Mouse (Mus musculus) heart, embryonic 11.5 days (tissue): ENCODE data around the gene Clip2. TPM values are rescaled to one million over a fixed set of nuclear protein-coding genes. Genes with fewer than 3 reads are reported as not detected.

Experiments used
- ATAC-seq: fragments of 200-750 bp; cut with Nextera tagmentation; replicated peaks from 2 replicates; pipeline ENCODE4 v1.8.0; 2017; ENCODE audit warnings: moderate library complexity; ENCODE audit not compliant: insufficient number of reproducible peaks, low FRiP score, low TSS enrichment
- H3K27ac ChIP-seq: fragments of 300-500 bp; sonication (generic); 2 replicates; pipeline ENCODE4 v1.5.1; 2014; ENCODE audit warnings: mild to moderate bottlenecking, low read depth, low read length
- H3K27me3 ChIP-seq: fragments of 300-500 bp; sonication (generic); 2 replicates; pipeline ENCODE4 v1.6.1; 2014; ENCODE audit warnings: mild to moderate bottlenecking, low read length, mixed read lengths; ENCODE audit not compliant: control insufficient read depth, insufficient read depth
- H3K36me3 ChIP-seq: fragments of 300-500 bp; sonication (generic); 2 replicates; pipeline ENCODE4 v1.6.1; 2014; ENCODE audit warnings: mild to moderate bottlenecking, low read length, moderate library complexity, mixed read lengths; ENCODE audit not compliant: control insufficient read depth, insufficient read depth
- H3K4me1 ChIP-seq: fragments of 300-500 bp; sonication (generic); 2 replicates; pipeline ENCODE4 v1.6.1; 2014; ENCODE audit warnings: low read length; ENCODE audit not compliant: control insufficient read depth, insufficient read depth
- H3K4me2 ChIP-seq: fragments of 300-500 bp; sonication (generic); 2 replicates; pipeline ENCODE4 v1.6.1; 2014; ENCODE audit warnings: mild to moderate bottlenecking, moderate library complexity
- H3K4me3 ChIP-seq: fragments of 300-500 bp; sonication (generic); 2 replicates; pipeline ENCODE4 v1.5.1; 2014; ENCODE audit warnings: low read depth, low read length
- H3K9ac ChIP-seq: fragments of 300-500 bp; sonication (generic); 2 replicates; pipeline ENCODE4 v1.6.1; 2014; ENCODE audit warnings: mild to moderate bottlenecking, low read depth, low read length, moderate library complexity
- H3K9me3 ChIP-seq: fragments of 300-500 bp; sonication (generic); replicated peaks from 2 replicates; pipeline ENCODE4 v1.6.1; 2016; ENCODE audit warnings: low read length; ENCODE audit not compliant: control insufficient read depth
- WGBS: fragments of 180-500 bp; shearing (Covaris S2); extraction: QIAGEN DNeasy Blood & Tissue Kit; methylation state at CpG from one replicate; pipeline ENCODE4 v1.1.7; 2014; ENCODE audit not compliant: insufficient replicate concordance; 5-methylcytosine and 5-hydroxymethylcytosine counted together
- polyA plus RNA-seq: library from polyadenylated mRNA; unstranded; fragments of >200 nt; fragmentation: Nextera tagmentation; extraction: Ambion mirVana; gene quantifications from 2 replicates; pipeline ENCODE4 v1.2.1, GENCODE M21; 2014

The Clip2 gene
- polyA plus RNA-seq, 1 experiment from 2014 or later = 1.7 TPM

DNA sequence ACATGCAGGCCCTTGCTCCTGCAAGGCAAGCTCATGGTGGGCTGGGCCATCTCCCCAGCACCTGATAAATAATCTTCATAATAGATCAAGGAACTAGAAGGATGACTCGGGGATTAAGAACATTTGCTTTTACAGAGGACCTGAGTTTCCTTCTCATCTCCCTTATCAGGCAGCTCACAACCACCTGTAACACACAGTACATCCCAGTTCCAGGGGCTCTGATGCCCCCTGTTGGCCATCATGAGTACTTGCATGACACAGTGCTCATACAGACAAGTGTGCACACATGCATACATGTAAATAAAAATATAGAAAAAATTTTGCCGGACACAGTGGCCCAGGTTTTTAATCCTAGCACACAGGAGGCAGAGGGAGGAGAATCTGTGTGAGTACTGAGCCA lies 78.3 kb downstream of the Clip2 start:
- H3K27ac ChIP-seq = no peak overlapping the region
- H3K27me3 ChIP-seq = no peaks in the 10 kb centered on the region
- H3K4me2 ChIP-seq = no peak overlapping the region
- no peak for ATAC-seq
- H3K4me3 ChIP-seq = no peak overlapping the region
- H3K36me3 ChIP-seq = no peaks in the 10 kb centered on the region
- H3K4me1 ChIP-seq = no peaks in the 10 kb centered on the region
- H3K9me3 ChIP-seq = no peaks in the 10 kb centered on the region
- no peak overlapping the region for H3K9ac ChIP-seq
- 78% methylated on average over 2 of the region's 2 CpGs for WGBS

DNA sequence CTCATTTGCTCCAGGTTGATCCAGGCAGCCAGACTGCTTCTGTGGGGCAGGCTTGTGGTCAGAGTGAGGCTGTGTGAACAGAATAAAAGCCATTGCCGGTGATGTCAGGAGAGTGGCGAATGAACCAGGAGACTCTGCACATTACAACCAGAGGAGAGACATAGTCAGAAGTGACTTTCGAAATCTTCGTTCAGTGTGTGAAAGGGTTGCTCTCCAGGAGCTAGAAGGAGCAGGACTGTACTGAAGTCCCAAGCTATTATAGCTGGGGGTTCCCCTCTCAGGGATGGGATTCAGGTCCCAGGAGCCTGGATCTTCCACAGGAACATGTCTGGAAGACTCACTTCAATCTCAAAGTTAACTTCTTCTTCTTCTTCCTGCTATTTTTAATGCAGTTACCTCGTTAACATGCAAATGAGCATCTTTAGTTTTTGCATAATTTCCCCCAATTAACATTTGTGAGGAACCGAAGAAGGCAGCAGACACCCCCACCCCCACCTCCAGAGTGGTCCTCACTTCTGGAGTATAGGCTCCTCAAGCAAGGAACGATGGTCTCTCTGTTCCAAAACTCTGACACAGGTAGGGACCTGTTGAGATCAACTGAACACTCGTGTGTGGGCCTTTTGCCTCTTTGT lies 81.6 kb downstream of the Clip2 start:
- peaks cover 4% of the 10 kb centered on the region; the same call in 1 of the 2 replicates for H3K4me1 ChIP-seq
- ATAC-seq = no peak
- no peak overlapping the region for H3K27ac ChIP-seq
- no peaks in the 10 kb centered on the region for H3K36me3 ChIP-seq
- no peak overlapping the region for H3K4me2 ChIP-seq
- no peak overlapping the region for H3K4me3 ChIP-seq
- 73% methylated on average over 8 of the region's 8 CpGs for WGBS
- H3K9me3 ChIP-seq = no peaks in the 10 kb centered on the region
- no peak overlapping the region for H3K9ac ChIP-seq
- no peaks in the 10 kb centered on the region for H3K27me3 ChIP-seq

DNA sequence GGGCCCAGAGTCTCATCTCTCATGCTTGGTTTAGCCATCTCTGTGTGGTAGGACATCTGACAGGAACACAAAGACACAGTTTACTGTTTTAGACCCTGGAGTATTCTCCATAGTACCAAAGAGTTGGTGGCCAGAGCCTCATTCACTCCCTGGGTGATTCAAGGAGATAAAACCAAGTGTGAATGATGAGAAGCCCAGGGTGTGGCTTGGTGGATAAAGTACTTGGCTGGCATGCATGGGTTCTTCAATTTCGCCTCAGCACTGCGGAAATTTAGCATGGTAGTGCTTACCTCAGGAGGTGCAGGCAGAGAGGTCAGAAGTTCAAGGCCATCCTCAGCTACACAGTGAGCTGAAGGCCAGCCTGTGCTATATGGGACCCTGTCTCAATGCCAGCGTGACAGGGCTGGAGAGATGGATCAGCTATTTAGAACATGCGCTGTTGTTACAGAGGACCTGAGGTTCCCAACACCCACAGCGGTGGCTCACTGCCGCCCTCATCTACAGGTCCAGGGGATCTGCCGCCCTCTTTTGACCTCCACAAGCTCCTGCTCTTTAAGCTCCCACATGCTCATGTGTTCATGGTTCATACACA lies 82.6 kb downstream of the Clip2 start:
- whole genome bisulfite sequencing = 77% methylated on average over 7 of the region's 7 CpGs
- Histone ChIP-seq H3K4me2 (no peak overlapping the region), H3K9ac (no peak overlapping the region), H3K36me3 (no peaks in the 10 kb centered on the region), H3K27ac (no peak overlapping the region), H3K4me3 (no peak overlapping the region), H3K27me3 (no peaks in the 10 kb centered on the region), H3K9me3 (no peaks in the 10 kb centered on the region), H3K4me1 (peaks cover 4% of the 10 kb centered on the region; the same call in 1 of the 2 replicates)
- no peak for ATAC-seq

DNA sequence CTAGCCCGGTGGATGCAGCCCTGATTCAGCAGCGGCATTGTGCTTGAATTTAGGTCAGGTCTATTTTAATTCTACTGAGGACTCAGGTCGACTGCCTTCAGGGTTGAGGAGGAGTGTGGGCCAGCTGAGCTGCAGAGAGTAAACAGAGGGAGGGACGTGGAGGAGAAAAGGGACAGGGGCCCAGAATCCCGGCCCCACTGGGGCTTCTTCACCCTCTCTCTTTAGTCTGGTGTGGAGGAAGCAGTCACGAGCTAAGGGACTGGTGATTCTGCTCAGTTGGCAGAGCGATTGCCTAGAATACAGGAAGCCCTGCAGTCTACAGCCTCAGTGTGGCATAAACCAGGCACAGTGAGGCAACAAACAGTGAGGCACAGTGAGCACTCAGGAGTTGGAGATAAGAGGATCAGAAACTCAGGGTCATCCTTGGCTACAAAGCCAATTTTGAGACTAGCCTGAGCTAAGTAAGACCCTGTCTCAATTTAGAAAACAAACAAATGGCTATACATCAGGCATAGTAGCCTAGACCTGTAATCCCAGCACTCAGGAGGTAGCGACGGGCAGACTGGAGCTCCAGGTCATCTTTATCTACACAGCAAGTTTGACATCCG lies 84.0 kb downstream of the Clip2 start:
- H3K4me3 ChIP-seq = no peak overlapping the region
- H3K27ac ChIP-seq = no peak overlapping the region
- WGBS = 71% methylated on average over 10 of the region's 10 CpGs
- H3K36me3 ChIP-seq = no peaks in the 10 kb centered on the region
- peaks cover 4% of the 10 kb centered on the region; the same call in 1 of the 2 replicates for H3K4me1 ChIP-seq
- H3K4me2 ChIP-seq = no peak overlapping the region
- no peaks in the 10 kb centered on the region for H3K27me3 ChIP-seq
- ATAC-seq = no peak
- H3K9me3 ChIP-seq = no peaks in the 10 kb centered on the region
- H3K9ac ChIP-seq = no peak overlapping the region

DNA sequence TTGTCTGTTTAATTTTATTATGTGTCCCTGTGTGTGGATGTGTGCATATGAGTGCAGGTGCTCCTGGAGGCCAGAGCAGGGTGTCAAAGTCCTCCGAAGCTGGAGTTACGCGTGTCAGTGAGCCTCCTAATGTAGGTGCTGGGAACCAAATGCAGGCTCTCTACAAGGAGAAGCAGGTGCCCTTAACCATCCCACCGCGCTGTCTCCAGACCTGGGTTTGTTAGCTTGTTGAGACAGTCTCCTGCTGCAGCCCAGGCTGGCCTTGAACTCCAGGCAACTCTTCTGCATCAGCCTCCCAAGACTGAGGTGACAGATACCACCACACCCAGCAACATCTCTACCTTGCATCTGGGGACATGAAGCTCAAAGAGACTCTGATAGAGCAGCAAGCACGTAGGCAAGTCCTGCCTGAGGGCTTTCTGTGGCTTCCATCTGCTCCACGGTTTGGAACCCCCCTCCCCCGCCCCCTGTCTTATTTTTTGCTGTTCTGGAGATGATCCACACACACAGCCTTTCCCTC lies 85.1 kb downstream of the Clip2 start:
- Histone ChIP-seq H3K27me3 (no peaks in the 10 kb centered on the region), H3K4me2 (no peak overlapping the region), H3K9ac (no peak overlapping the region), H3K9me3 (no peaks in the 10 kb centered on the region), H3K36me3 (no peaks in the 10 kb centered on the region), H3K4me1 (peaks cover 4% of the 10 kb centered on the region; the same call in 1 of the 2 replicates), H3K4me3 (no peak overlapping the region), H3K27ac (no peak overlapping the region)
- WGBS = 64% methylated on average over 8 of the region's 8 CpGs
- ATAC-seq = no peak

DNA sequence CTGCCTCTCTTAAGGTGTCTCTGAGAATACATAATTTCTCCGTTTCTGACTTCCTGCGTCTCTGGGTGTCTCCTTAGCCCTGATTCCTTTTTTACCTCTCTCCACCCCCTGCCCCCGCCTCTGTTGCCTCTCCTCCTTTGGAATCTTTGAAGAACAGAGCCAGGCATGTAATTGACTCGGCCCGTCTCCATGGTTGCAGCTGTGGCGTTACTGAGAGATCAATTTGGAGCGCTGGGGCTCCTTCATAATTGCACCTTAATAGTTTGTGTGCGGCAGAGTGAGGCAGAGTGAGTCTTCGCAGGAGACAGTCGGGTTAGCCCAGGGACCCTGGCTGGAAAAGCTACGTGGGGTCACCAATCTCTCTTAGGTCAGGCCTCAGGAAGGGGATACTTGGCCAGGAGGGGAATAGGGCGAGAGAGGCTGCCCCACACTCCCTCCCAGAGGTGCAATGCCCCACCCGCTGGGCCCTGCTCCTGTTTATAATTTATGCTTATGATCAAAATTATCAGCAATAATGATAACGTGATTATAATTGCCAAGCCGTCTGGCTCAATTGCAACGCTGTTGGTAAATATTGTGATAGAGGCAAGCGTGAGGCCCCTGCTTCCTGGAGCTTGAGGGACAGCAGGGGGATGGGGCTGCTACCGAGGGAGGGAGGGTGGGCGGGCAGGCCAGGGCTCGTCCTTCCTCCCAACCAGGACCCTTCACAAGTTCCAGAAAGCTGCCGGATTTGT lies 85.8 kb downstream of the Clip2 start:
- WGBS = 40% methylated on average over 21 of the region's 21 CpGs
- no peak overlapping the region for H3K9ac ChIP-seq
- H3K27me3 ChIP-seq = no peaks in the 10 kb centered on the region
- ATAC-seq = no peak
- no peaks in the 10 kb centered on the region for H3K36me3 ChIP-seq
- no peak overlapping the region for H3K27ac ChIP-seq
- peaks cover 4% of the 10 kb centered on the region; the same call in 1 of the 2 replicates for H3K4me1 ChIP-seq
- H3K9me3 ChIP-seq = no peaks in the 10 kb centered on the region
- H3K4me3 ChIP-seq = no peak overlapping the region
- H3K4me2 ChIP-seq = no peak overlapping the region

DNA sequence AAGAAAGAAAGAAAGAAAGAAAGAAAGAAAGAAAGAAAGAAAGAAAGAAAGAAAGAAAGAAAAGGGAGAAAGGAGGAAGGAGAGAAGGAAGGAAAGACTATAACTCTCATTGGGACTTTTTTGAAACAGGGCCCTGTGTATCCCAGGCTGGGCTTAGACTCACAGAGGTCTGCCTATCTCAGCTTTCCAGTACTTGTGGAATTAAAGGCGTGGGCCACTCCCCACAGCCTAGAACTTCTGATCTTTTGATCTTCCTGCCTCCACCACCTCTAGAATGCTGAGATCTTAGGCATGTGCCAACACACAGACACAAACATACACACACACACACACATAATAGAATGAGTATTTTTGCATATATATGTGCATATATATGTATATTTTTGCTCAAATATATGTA lies 87.0 kb downstream of the Clip2 start:
- Histone ChIP-seq H3K27me3 (no peaks in the 10 kb centered on the region), H3K9me3 (no peaks in the 10 kb centered on the region), H3K9ac (no peak overlapping the region), H3K27ac (no peak overlapping the region), H3K4me3 (no peak overlapping the region), H3K36me3 (no peaks in the 10 kb centered on the region), H3K4me1 (peaks cover 4% of the 10 kb centered on the region; the same call in 1 of the 2 replicates), H3K4me2 (no peak overlapping the region)
- ATAC-seq = no peak
- 78% methylated on average over 1 of the region's 1 CpGs for WGBS

DNA sequence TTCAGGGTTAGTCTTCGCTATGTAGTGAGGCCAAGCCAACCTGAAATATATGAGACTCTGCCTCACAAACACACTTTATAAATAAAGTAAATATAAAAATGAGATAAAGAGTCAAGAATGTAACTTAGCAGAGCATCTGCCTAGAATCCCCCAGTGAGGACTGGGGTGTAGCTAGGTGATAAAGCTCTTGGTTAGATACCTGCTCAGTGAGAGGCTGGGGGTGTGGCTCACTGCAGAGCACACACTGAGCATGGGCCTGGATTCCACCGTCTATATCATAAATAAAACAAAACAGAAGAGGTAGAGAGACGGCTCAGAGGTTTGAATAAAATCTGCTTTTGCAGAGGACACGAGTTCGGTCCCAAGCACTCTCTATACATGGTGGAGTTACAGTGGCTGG lies 88.0 kb downstream of the Clip2 start:
- no peak overlapping the region for H3K9ac ChIP-seq
- H3K9me3 ChIP-seq = no peaks in the 10 kb centered on the region
- no peak overlapping the region for H3K4me2 ChIP-seq
- peaks cover 4% of the 10 kb centered on the region; the same call in 1 of the 2 replicates for H3K4me1 ChIP-seq
- 80% methylated on average over 5 of the region's 5 CpGs for WGBS
- no peak for ATAC-seq
- no peaks in the 10 kb centered on the region for H3K27me3 ChIP-seq
- no peaks in the 10 kb centered on the region for H3K36me3 ChIP-seq
- no peak overlapping the region for H3K27ac ChIP-seq
- H3K4me3 ChIP-seq = no peak overlapping the region
